Mouse (Mus musculus) retina, postnatal 1 day (tissue): ENCODE results near the gene Il10ra.

Experiments used
- DNase-seq: peaks from one replicate; pipeline ENCODE4 v3.0.0-alpha.2; 2012

Gene Il10ra

GRCm38 (mm10) chr9:45255967-45256366 is 13.0 kb downstream of the Il10ra start:
- no peak for DNase-seq

- DNase-seq, result no peak
These were observed 13.5 kb downstream of the Il10ra start for GRCm38 (mm10) chr9:45255431-45255830.

GRCm38 (mm10) chr9:45254605-45255004 is 14.3 kb downstream of the Il10ra start:
- DNase-seq, result no peak

GRCm38 (mm10) chr9:45254021-45254420 is 14.9 kb downstream of the Il10ra start:
- DNase-seq, result no peak

GRCm38 (mm10) chr9:45252395-45252794 is 16.6 kb downstream of the Il10ra start:
- DNase-seq, result no peak

- DNase-seq, result no peak
These were observed 17.0 kb downstream of the Il10ra start for GRCm38 (mm10) chr9:45251990-45252389.

GRCm38 (mm10) chr9:45251281-45251680 is 17.7 kb downstream of the Il10ra start:
- no peak for DNase-seq

GRCm38 (mm10) chr9:45250306-45250705 is 18.6 kb downstream of the Il10ra start:
- DNase-seq, result no peak

- DNase-seq, result no peak
These were observed 21.4 kb downstream of the Il10ra start for GRCm38 (mm10) chr9:45247536-45247935.

GRCm38 (mm10) chr9:45246060-45246459 is 22.9 kb downstream of the Il10ra start:
- DNase-seq, result no peak

- DNase-seq, result no peak
These were observed 23.5 kb downstream of the Il10ra start for GRCm38 (mm10) chr9:45245432-45245831.

GRCm38 (mm10) chr9:45241397-45241796 is 27.6 kb downstream of the Il10ra start:
- DNase-seq, result no peak

GRCm38 (mm10) chr9:45236744-45237143 is 32.2 kb downstream of the Il10ra start:
- DNase-seq, result no peak

- DNase-seq, result no peak
These were observed 33.2 kb downstream of the Il10ra start for GRCm38 (mm10) chr9:45235668-45236227.

- DNase-seq, result no peak
These were observed 39.6 kb downstream of the Il10ra start for GRCm38 (mm10) chr9:45229359-45229758.

GRCm38 (mm10) chr9:45221567-45221966 is 47.4 kb downstream of the Il10ra start:
- peak; percentile 87 for DNase-seq

GRCm38 (mm10) chr9:45219644-45220043 is 49.3 kb downstream of the Il10ra start:
- DNase-seq, result no peak

- DNase-seq, result no peak
These were observed 53.3 kb downstream of the Il10ra start for GRCm38 (mm10) chr9:45215526-45216179.

GRCm38 (mm10) chr9:45212001-45212400 is 56.9 kb downstream of the Il10ra start:
- no peak for DNase-seq

- no peak for DNase-seq
These were observed 61.8 kb downstream of the Il10ra start for GRCm38 (mm10) chr9:45207015-45207743.

- DNase-seq, result no peak
These were observed 62.8 kb downstream of the Il10ra start for GRCm38 (mm10) chr9:45206121-45206520.

GRCm38 (mm10) chr9:45205143-45205542 is 63.8 kb downstream of the Il10ra start:
- no peak for DNase-seq
